Mouse (Mus musculus) lung, adult 2 months (tissue): Measurements from ENCODE around the gene Rdh5.

ENCODE experiments used
- CTCF ChIP-seq: fragments of 200-500 bp; IDR thresholded peaks from 2 replicates; pipeline ENCODE4 v1.5.1; 2011; ENCODE audit warnings: mild to moderate bottlenecking, low read length, control low read depth; ENCODE audit not compliant: insufficient read depth
- POLR2A ChIP-seq: fragments of 200-500 bp; IDR thresholded peaks from 2 replicates; pipeline ENCODE4 v1.6.1; 2011; ENCODE audit warnings: low read depth, mild to moderate bottlenecking, control low read depth, low read length, borderline replicate concordance; ENCODE audit errors: extremely low read depth

DNA sequence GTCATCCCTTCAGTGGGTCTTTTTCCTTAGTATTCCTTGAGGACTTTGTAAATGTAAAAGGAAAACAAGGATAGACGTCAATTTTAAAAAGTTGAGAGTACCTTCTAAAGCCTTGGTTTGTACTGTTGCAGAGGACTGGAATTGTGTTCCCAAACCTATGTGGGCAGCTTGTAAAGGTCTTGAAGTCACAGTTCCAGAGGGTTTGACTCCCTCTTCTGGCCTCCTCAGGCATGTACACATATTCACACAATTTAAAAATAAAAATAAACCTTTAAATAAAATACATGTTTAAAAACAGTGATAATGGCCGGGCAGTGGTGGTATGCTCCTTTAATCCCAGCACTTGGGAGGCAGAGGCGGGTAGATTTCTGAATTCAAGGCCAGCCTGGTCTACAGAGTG, 56.6 kb downstream of the Rdh5 start:
- TF ChIP-seq CTCF (0 out of 2 replicates have a peak, but pooled peaks have one; percentile 13), POLR2A (no peak)
